Mouse (Mus musculus) embryonic fibroblast, embryonic 13.5 days (primary cell): ENCODE data around the gene Kalrn. TPM values are rescaled to one million over a fixed set of nuclear protein-coding genes. Genes with fewer than 3 reads are reported as not detected.

Source experiments
- H3K27ac ChIP-seq: 2 replicates; pipeline ENCODE4 v1.5.1; 2012; ENCODE audit warnings: low read length, control low read depth, inconsistent platforms; ENCODE audit not compliant: insufficient read depth
- H3K4me1 ChIP-seq: 2 replicates; pipeline ENCODE4 v1.6.1; 2011; ENCODE audit warnings: low read length; ENCODE audit not compliant: control insufficient read depth, insufficient read depth
- H3K4me3 ChIP-seq: 2 replicates; pipeline ENCODE4 v1.5.1; 2011; ENCODE audit warnings: mild to moderate bottlenecking, control low read depth, low read length; ENCODE audit not compliant: insufficient read depth
- CTCF ChIP-seq: IDR thresholded peaks from 2 replicates; pipeline ENCODE4 v1.5.1; 2011; ENCODE audit warnings: mild to moderate bottlenecking, control low read depth, low read length, moderate library complexity, borderline replicate concordance; ENCODE audit not compliant: insufficient read depth
- POLR2A ChIP-seq: IDR thresholded peaks from 2 replicates; pipeline ENCODE4 v1.6.1; 2011; ENCODE audit warnings: low read depth, mild to moderate bottlenecking, control low read depth, low read length, moderate library complexity
- polyA plus RNA-seq: library from polyadenylated mRNA; stranded (reverse); fragments of >200 nt; gene quantifications from 2 replicates; pipeline ENCODE4 v1.2.4, GENCODE M21; 2011; ENCODE audit warnings: low read depth; ENCODE audit not compliant: missing spikeins, insufficient read length

Kalrn gene
- polyA plus RNA-seq, 1 experiment: 25.5 TPM

GRCm38 (mm10) chr16:34204527-34205139 lies 368.7 kb downstream of the Kalrn start:
- Histone ChIP-seq H3K4me1 (0 out of 2 replicates have a peak, but pooled peaks cover 3% of the 10 kb centered on the region), H3K4me3 (no peak overlapping the region), H3K27ac (no peak overlapping the region)
- no peak for TF ChIP-seq CTCF
- TF ChIP-seq POLR2A: no peak

GRCm38 (mm10) chr16:34199543-34199942 lies 373.8 kb downstream of the Kalrn start:
- no peak for TF ChIP-seq CTCF
- TF ChIP-seq POLR2A: no peak
- no peak overlapping the region for H3K27ac ChIP-seq
- H3K4me3 ChIP-seq: no peak overlapping the region
- H3K4me1 ChIP-seq: no peaks in the 10 kb centered on the region

GRCm38 (mm10) chr16:34192959-34193842 lies 380.1 kb downstream of the Kalrn start:
- H3K27ac ChIP-seq: no peak overlapping the region
- TF ChIP-seq POLR2A (no peak), CTCF (peak; percentile 48; the same call in 1 of the 2 replicates)
- no peak overlapping the region for H3K4me3 ChIP-seq
- no peaks in the 10 kb centered on the region for H3K4me1 ChIP-seq

- Histone ChIP-seq H3K4me3 (no peak overlapping the region), H3K4me1 (no peaks in the 10 kb centered on the region), H3K27ac (no peak overlapping the region)
- peak; percentile 12; the same call in 1 of the 2 replicates for TF ChIP-seq CTCF
- no peak for TF ChIP-seq POLR2A
These were observed 388.6 kb downstream of the Kalrn start for GRCm38 (mm10) chr16:34184721-34185120.

- TF ChIP-seq POLR2A: no peak
- TF ChIP-seq CTCF: no peak
These were observed 390.1 kb downstream of the Kalrn start for GRCm38 (mm10) chr16:34183186-34183585.

GRCm38 (mm10) chr16:34175625-34176024 lies 397.7 kb downstream of the Kalrn start:
- no peak overlapping the region for H3K4me3 ChIP-seq
- no peak overlapping the region for H3K27ac ChIP-seq
- TF ChIP-seq CTCF (no peak), POLR2A (no peak)
- no peaks in the 10 kb centered on the region for H3K4me1 ChIP-seq

More at GRCm38 (mm10) chr16:34183186-34183585, 390.1 kb downstream of the Kalrn start:
- no peak overlapping the region for H3K27ac ChIP-seq
- no peak overlapping the region for H3K4me3 ChIP-seq
- no peaks in the 10 kb centered on the region for H3K4me1 ChIP-seq

GRCm38 (mm10) chr16:34172572-34173181 lies 400.7 kb downstream of the Kalrn start:
- Histone ChIP-seq H3K27ac (no peak overlapping the region), H3K4me3 (no peak overlapping the region), H3K4me1 (no peaks in the 10 kb centered on the region)
- TF ChIP-seq POLR2A: no peak
- no peak for TF ChIP-seq CTCF

GRCm38 (mm10) chr16:34167042-34167441 lies 406.3 kb downstream of the Kalrn start:
- Histone ChIP-seq H3K4me3 (no peak overlapping the region), H3K4me1 (no peaks in the 10 kb centered on the region), H3K27ac (no peak overlapping the region)
- TF ChIP-seq POLR2A: no peak
- TF ChIP-seq CTCF: no peak

GRCm38 (mm10) chr16:34163086-34163485 lies 410.2 kb downstream of the Kalrn start:
- no peak for TF ChIP-seq POLR2A
- no peak for TF ChIP-seq CTCF
- Histone ChIP-seq H3K4me1 (no peaks in the 10 kb centered on the region), H3K27ac (no peak overlapping the region), H3K4me3 (no peak overlapping the region)
